Mouse (Mus musculus): ENCODE measurements around the gene Apoa5. TPM values are rescaled to one million over a fixed set of nuclear protein-coding genes. Genes with fewer than 3 reads are reported as not detected.

Apoa5 gene
- total RNA-seq, 1 experiment: 0.09 TPM

DNA sequence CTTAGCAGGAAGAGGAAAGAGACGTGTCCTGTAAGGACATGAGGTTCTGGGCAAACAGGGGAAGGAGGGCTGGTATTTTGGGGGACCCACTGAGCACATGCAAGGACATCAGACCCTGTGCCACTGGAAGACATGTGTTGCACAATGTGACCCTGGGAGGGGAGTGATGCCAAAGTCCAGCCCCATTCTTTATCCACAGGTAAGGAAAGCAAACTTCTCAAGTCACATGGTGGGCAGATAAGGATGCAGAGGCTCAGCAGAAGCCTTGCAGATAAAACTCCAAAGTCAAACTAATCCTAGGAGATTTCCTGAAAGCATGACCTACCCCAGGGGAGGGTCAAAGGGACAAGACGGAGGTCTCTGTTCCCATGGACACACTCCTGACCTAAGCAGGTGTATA, 26.6 kb upstream of the Apoa5 start:
- no peaks in the 10 kb centered on the region for H3K9me3 ChIP-seq (ENCODE audit: control insufficient read depth, insufficient read depth, low read depth, low read length)
- no peak overlapping the region for H3K9ac ChIP-seq (ENCODE audit: insufficient read depth, low read depth, low read length, poor library complexity, severe bottlenecking)
- no peaks in the 10 kb centered on the region for H3K4me1 ChIP-seq (ENCODE audit: control insufficient read depth in 2 of 2, insufficient read depth in 2 of 2, low read length in 2 of 2, poor library complexity in 1 of 2)
- no peaks in the 10 kb centered on the region for H3K36me3 ChIP-seq (ENCODE audit: control insufficient read depth, insufficient read depth, low read length, poor library complexity, severe bottlenecking)
- no peak for DNase-seq (ENCODE audit: low read depth, low spot score)
- H3K4me3 ChIP-seq (ENCODE audit: insufficient read depth in 1 of 2, low read depth in 1 of 2, low read length in 2 of 2, poor library complexity in 1 of 2, severe bottlenecking in 1 of 2): no peak overlapping the region
- no peak for TF ChIP-seq CHD2 (IDR thresholded peaks at IDR 0.05; ENCODE audit: low read depth, low read length)
- TF ChIP-seq ZC3H11A (IDR thresholded peaks at IDR 0.05; ENCODE audit: borderline replicate concordance, low read depth, low read length): no peak
- no peak for TF ChIP-seq MAFK (IDR thresholded peaks at IDR 0.05; ENCODE audit: insufficient read depth, low read depth, low read length)
- TF ChIP-seq HCFC1 (IDR thresholded peaks at IDR 0.05; ENCODE audit: borderline replicate concordance, insufficient read depth, low read length): no peak
- no peak for TF ChIP-seq ZNF384 (IDR thresholded peaks at IDR 0.05; ENCODE audit: low read depth, low read length)
- in situ Hi-C loops (cut with MboI; ENCODE audit: low sequenced_read_pairs in 2 of 2, unreplicated experiment in 2 of 2): no loop called here
- H3K27ac ChIP-seq (ENCODE audit: insufficient read depth, low read depth, low read length, poor library complexity, severe bottlenecking): no peak overlapping the region

DNA sequence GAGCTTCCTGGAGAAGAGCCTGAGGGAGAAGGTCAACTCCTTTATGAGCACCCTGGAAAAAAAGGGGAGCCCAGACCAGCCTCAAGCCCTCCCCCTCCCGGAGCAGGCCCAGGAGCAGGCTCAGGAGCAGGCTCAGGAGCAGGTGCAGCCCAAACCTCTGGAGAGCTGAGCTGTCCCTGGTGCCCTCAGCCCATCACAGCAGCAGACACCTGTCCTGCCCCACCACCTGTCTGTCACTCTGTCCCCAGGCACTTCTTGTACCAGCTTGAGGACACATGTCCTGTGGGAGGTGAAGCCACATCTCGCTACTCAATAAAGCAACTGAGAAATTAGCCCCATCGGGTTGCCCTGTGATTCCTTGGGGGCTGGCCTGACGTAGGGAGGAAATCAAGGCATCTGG, 25.3 kb upstream of the Apoa5 start:
- H3K36me3 ChIP-seq (ENCODE audit: control insufficient read depth, insufficient read depth, low read length, poor library complexity, severe bottlenecking): no peaks in the 10 kb centered on the region
- no peak overlapping the region for H3K4me3 ChIP-seq (ENCODE audit: insufficient read depth in 1 of 2, low read depth in 1 of 2, low read length in 2 of 2, poor library complexity in 1 of 2, severe bottlenecking in 1 of 2)
- no peak overlapping the region for H3K9ac ChIP-seq (ENCODE audit: insufficient read depth, low read depth, low read length, poor library complexity, severe bottlenecking)
- DNase-seq (ENCODE audit: low read depth, low spot score): no peak
- no peaks in the 10 kb centered on the region for H3K9me3 ChIP-seq (ENCODE audit: control insufficient read depth, insufficient read depth, low read depth, low read length)
- H3K27ac ChIP-seq (ENCODE audit: insufficient read depth, low read depth, low read length, poor library complexity, severe bottlenecking): no peak overlapping the region
- in situ Hi-C loops (cut with MboI; ENCODE audit: low sequenced_read_pairs in 2 of 2, unreplicated experiment in 2 of 2): no loop called here
- H3K4me1 ChIP-seq (ENCODE audit: control insufficient read depth in 2 of 2, insufficient read depth in 2 of 2, low read length in 2 of 2, poor library complexity in 1 of 2): no peaks in the 10 kb centered on the region
- TF ChIP-seq ZNF384 (IDR thresholded peaks at IDR 0.05; ENCODE audit: low read depth, low read length): no peak
- no peak for TF ChIP-seq HCFC1 (IDR thresholded peaks at IDR 0.05; ENCODE audit: borderline replicate concordance, insufficient read depth, low read length)
- no peak for TF ChIP-seq ZC3H11A (IDR thresholded peaks at IDR 0.05; ENCODE audit: borderline replicate concordance, low read depth, low read length)
- TF ChIP-seq CHD2 (IDR thresholded peaks at IDR 0.05; ENCODE audit: low read depth, low read length): no peak
- no peak for TF ChIP-seq MAFK (IDR thresholded peaks at IDR 0.05; ENCODE audit: insufficient read depth, low read depth, low read length)

DNA sequence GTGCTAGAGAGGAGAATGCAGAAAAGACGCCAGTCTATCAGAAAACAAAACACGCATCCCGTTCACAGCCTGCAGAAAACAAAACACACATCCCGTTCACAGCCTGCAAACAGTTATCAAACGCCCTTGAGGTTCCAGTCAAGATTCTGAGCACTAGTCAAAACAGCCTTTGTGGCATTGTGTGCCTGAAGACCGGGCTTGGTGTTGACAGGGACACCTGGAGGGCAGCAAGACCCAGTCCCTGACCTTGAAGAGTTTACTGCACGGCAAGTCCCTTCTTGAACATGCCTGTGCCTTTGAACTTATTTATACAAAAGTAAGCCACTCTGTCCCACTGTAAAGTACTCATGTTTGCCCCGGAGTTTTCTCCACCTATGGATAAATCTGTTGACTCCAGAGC, 24.8 kb upstream of the Apoa5 start:
- Histone ChIP-seq H3K4me3 (ENCODE audit: insufficient read depth in 1 of 2, low read depth in 1 of 2, low read length in 2 of 2, poor library complexity in 1 of 2, severe bottlenecking in 1 of 2) (no peak overlapping the region), H3K9ac (ENCODE audit: insufficient read depth, low read depth, low read length, poor library complexity, severe bottlenecking) (no peak overlapping the region), H3K9me3 (ENCODE audit: control insufficient read depth, insufficient read depth, low read depth, low read length) (no peaks in the 10 kb centered on the region), H3K27ac (ENCODE audit: insufficient read depth, low read depth, low read length, poor library complexity, severe bottlenecking) (no peak overlapping the region), H3K36me3 (ENCODE audit: control insufficient read depth, insufficient read depth, low read length, poor library complexity, severe bottlenecking) (no peaks in the 10 kb centered on the region), H3K4me1 (ENCODE audit: control insufficient read depth in 2 of 2, insufficient read depth in 2 of 2, low read length in 2 of 2, poor library complexity in 1 of 2) (no peaks in the 10 kb centered on the region)
- DNase-seq (ENCODE audit: low read depth, low spot score): no peak
- TF ChIP-seq ZNF384 (IDR thresholded peaks at IDR 0.05; ENCODE audit: low read depth, low read length) (no peak), CHD2 (IDR thresholded peaks at IDR 0.05; ENCODE audit: low read depth, low read length) (no peak), HCFC1 (IDR thresholded peaks at IDR 0.05; ENCODE audit: borderline replicate concordance, insufficient read depth, low read length) (no peak)
- in situ Hi-C loops (cut with MboI; ENCODE audit: low sequenced_read_pairs in 2 of 2, unreplicated experiment in 2 of 2): no loop called here

DNA sequence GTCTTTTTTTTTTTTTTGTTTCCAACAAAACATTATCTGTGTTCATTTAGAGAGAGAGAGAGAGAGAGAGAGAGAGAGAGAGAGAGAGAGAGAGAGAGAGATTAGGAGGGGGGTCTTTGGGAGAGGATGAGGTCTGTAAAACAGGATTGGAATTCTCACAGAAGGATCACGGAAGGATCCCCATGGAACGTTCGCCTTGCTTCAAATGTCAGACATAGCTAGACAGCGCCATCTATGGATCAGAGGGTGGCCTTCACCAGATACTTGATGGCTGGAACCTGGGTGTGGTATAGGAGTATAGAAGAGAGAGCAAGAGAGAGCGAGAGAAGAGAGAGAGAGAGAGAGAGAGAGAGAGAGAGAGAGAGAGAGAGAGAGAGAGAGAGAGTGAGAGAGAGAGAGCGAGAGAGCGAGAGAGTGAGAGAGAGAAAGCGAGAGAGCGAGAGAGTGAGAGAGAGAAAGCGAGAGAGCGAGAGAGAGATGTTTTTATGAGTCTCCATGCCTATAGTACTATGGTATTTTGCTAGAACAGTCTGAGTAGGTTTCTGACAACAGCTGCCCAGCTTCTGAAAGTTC, 21.6 kb upstream of the Apoa5 start:
- in situ Hi-C loops (cut with MboI; ENCODE audit: low sequenced_read_pairs in 2 of 2, unreplicated experiment in 2 of 2): no loop called here
- DNase-seq (ENCODE audit: low read depth, low spot score): no peak

DNA sequence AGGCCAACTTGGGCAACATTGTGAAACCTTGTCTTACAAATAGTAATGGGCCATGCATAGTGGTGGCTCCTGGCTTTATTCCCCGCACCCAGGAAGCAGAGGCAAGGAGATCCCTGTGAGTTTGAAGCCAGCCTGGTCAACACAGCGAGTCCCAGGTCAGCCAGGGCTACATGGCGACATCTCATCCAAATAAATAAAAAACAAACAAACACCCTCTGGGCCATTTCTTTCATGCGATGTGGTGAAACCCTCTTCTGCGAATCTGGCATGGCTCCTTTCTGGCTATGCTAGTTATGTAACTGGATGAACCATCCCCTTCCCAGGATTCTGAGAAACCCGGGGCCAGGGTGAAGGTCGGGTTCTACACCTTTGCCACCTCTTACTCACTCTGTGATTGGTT, 12.3 kb upstream of the Apoa5 start:
- Histone ChIP-seq H3K9me3 (ENCODE audit: control insufficient read depth, insufficient read depth, low read depth, low read length) (no peaks in the 10 kb centered on the region), H3K27ac (ENCODE audit: insufficient read depth, low read depth, low read length, poor library complexity, severe bottlenecking) (no peak overlapping the region), H3K4me1 (ENCODE audit: control insufficient read depth in 2 of 2, insufficient read depth in 2 of 2, low read length in 2 of 2, poor library complexity in 1 of 2) (no peaks in the 10 kb centered on the region), H3K9ac (ENCODE audit: insufficient read depth, low read depth, low read length, poor library complexity, severe bottlenecking) (no peak overlapping the region), H3K36me3 (ENCODE audit: control insufficient read depth, insufficient read depth, low read length, poor library complexity, severe bottlenecking) (no peaks in the 10 kb centered on the region), H3K4me3 (ENCODE audit: insufficient read depth in 1 of 2, low read depth in 1 of 2, low read length in 2 of 2, poor library complexity in 1 of 2, severe bottlenecking in 1 of 2) (no peak overlapping the region)
- TF ChIP-seq ZC3H11A (IDR thresholded peaks at IDR 0.05; ENCODE audit: borderline replicate concordance, low read depth, low read length) (no peak), CHD2 (IDR thresholded peaks at IDR 0.05; ENCODE audit: low read depth, low read length) (no peak), HCFC1 (IDR thresholded peaks at IDR 0.05; ENCODE audit: borderline replicate concordance, insufficient read depth, low read length) (no peak), MAFK (IDR thresholded peaks at IDR 0.05; ENCODE audit: insufficient read depth, low read depth, low read length) (no peak), ZNF384 (IDR thresholded peaks at IDR 0.05; ENCODE audit: low read depth, low read length) (no peak)
- no peak for DNase-seq (ENCODE audit: low read depth, low spot score)
- in situ Hi-C loops (cut with MboI; ENCODE audit: low sequenced_read_pairs in 2 of 2, unreplicated experiment in 2 of 2): no loop called here

More for the DNA sequence above, 21.6 kb upstream of the Apoa5 start:
- Histone ChIP-seq H3K9ac (ENCODE audit: insufficient read depth, low read depth, low read length, poor library complexity, severe bottlenecking) (no peak overlapping the region), H3K36me3 (ENCODE audit: control insufficient read depth, insufficient read depth, low read length, poor library complexity, severe bottlenecking) (no peaks in the 10 kb centered on the region), H3K4me1 (ENCODE audit: control insufficient read depth in 2 of 2, insufficient read depth in 2 of 2, low read length in 2 of 2, poor library complexity in 1 of 2) (no peaks in the 10 kb centered on the region), H3K4me3 (ENCODE audit: insufficient read depth in 1 of 2, low read depth in 1 of 2, low read length in 2 of 2, poor library complexity in 1 of 2, severe bottlenecking in 1 of 2) (no peak overlapping the region), H3K9me3 (ENCODE audit: control insufficient read depth, insufficient read depth, low read depth, low read length) (no peaks in the 10 kb centered on the region), H3K27ac (ENCODE audit: insufficient read depth, low read depth, low read length, poor library complexity, severe bottlenecking) (no peak overlapping the region)
- no peak for TF ChIP-seq MAFK (IDR thresholded peaks at IDR 0.05; ENCODE audit: insufficient read depth, low read depth, low read length)
- no peak for TF ChIP-seq CHD2 (IDR thresholded peaks at IDR 0.05; ENCODE audit: low read depth, low read length)
- no peak for TF ChIP-seq HCFC1 (IDR thresholded peaks at IDR 0.05; ENCODE audit: borderline replicate concordance, insufficient read depth, low read length)
- no peak for TF ChIP-seq ZNF384 (IDR thresholded peaks at IDR 0.05; ENCODE audit: low read depth, low read length)
- peak; percentile 30; the same call in 1 of the 2 replicates for TF ChIP-seq ZC3H11A (IDR thresholded peaks at IDR 0.05; ENCODE audit: borderline replicate concordance, low read depth, low read length)
